Mouse (Mus musculus): ENCODE results near the gene Tmprss7.

GRCm38 (mm10) chr16:45658248-45658647 is 35.2 kb downstream of the Tmprss7 start:
- no peak for TF ChIP-seq CTCF (IDR thresholded peaks at IDR 0.05; ENCODE audit: control insufficient read depth, insufficient read depth, low read length)
- no peak for TF ChIP-seq POLR2A (IDR thresholded peaks at IDR 0.05; ENCODE audit: borderline replicate concordance, control insufficient read depth, low read depth, low read length)

Data from bone marrow, adult 2 months (tissue).